Comparison of ENCODE assay signal across 11 mouse cellular contexts in genomic region chr13:34096455-34096854, GRCm38 (mm10). TPM values are rescaled to one million over a fixed set of nuclear protein-coding genes. Genes with fewer than 3 reads are reported as not detected.
DNase-seq lines count a peak whose midpoint lies in the region; ATAC-seq lines count a peak whose summit lies in the region.
"Had no signal": no experiment of that assay in that cellular context is flagged by ENCODE, and none has a peak within 500 bp of the region (broad histone marks: within the 10 kb centered on the region; RNA-seq: fewer than 3 reads in every experiment).

No protein-coding gene starts in this region.

- H3K4me3 ChIP-seq in neural tube, embryonic 11.5 days (ENCODE audit: low read depth, low read length) = no peak overlapping the region
- no peak overlapping the region for H3K4me3 ChIP-seq in heart, embryonic 10.5 days
- H3K4me3 ChIP-seq in neural tube, embryonic 13.5 days = no peak overlapping the region
- H3K4me3 ChIP-seq: erythroblast, embryonic 14.5 days had no signal

- H3K27ac ChIP-seq in neural tube, embryonic 11.5 days (ENCODE audit: low read depth, low read length) = peak overlapping the region; percentile 44; the same call in 1 of the 2 replicates
- H3K27ac ChIP-seq in heart, embryonic 10.5 days = 0 out of 2 replicates have a peak overlapping the region, but pooled peaks have one; percentile 4
- peak overlapping the region; percentile 83 for H3K27ac ChIP-seq in neural tube, embryonic 13.5 days (replicated peaks)

- peak; percentile 62 for ATAC-seq in neural tube, embryonic 11.5 days (ENCODE audit: insufficient read depth, low FRiP score, low TSS enrichment)
- peak; percentile 78 for ATAC-seq in neural tube, embryonic 13.5 days (ENCODE audit: low read depth)
- no peak for ATAC-seq in erythroid progenitor cell, adult 5-6 weeks (replicated peaks; ENCODE audit: low FRiP score, poor library complexity, severe bottlenecking)

- H3K36me3 ChIP-seq in neural tube, embryonic 11.5 days (ENCODE audit: control insufficient read depth, insufficient read depth, low read length) = no peaks in the 10 kb centered on the region
- no peaks in the 10 kb centered on the region for H3K36me3 ChIP-seq in heart, embryonic 10.5 days
- H3K36me3 ChIP-seq in neural tube, embryonic 13.5 days = no peaks in the 10 kb centered on the region
- H3K36me3 ChIP-seq: G1E had no signal

- 71% methylated on average over 4 of the region's 4 CpGs for WGBS in neural tube, embryonic 11.5 days
- WGBS in heart, embryonic 10.5 days = 62% methylated on average over 4 of the region's 4 CpGs
- 54% methylated on average over 4 of the region's 4 CpGs for WGBS in neural tube, embryonic 13.5 days

- H3K9ac ChIP-seq in neural tube, embryonic 11.5 days (ENCODE audit: low read length) = no peak overlapping the region
- H3K9ac ChIP-seq in neural tube, embryonic 13.5 days = peak overlapping the region; percentile 43

- no peaks in the 10 kb centered on the region for H3K9me3 ChIP-seq in neural tube, embryonic 11.5 days (ENCODE audit: control insufficient read depth, low read length)
- H3K9me3 ChIP-seq in heart, embryonic 10.5 days = no peaks in the 10 kb centered on the region
- no peaks in the 10 kb centered on the region for H3K9me3 ChIP-seq in neural tube, embryonic 13.5 days

- 0 out of 2 replicates have a peak overlapping the region, but pooled peaks have one; percentile 5 for H3K4me2 ChIP-seq in neural tube, embryonic 11.5 days (ENCODE audit: low read depth)
- peak overlapping the region; percentile 18 for H3K4me2 ChIP-seq in neural tube, embryonic 13.5 days

- H3K4me1 ChIP-seq in neural tube, embryonic 11.5 days (ENCODE audit: control insufficient read depth, insufficient read depth, low read length) = no peaks in the 10 kb centered on the region
- H3K4me1 ChIP-seq in heart, embryonic 10.5 days = peaks cover 16% of the 10 kb centered on the region
- peaks cover 23% of the 10 kb centered on the region for H3K4me1 ChIP-seq in neural tube, embryonic 13.5 days (replicated peaks)

- H3K27me3 ChIP-seq in neural tube, embryonic 11.5 days (ENCODE audit: control insufficient read depth, insufficient read depth, low read length) = no peaks in the 10 kb centered on the region
- no peaks in the 10 kb centered on the region for H3K27me3 ChIP-seq in heart, embryonic 10.5 days (ENCODE audit: insufficient read depth, poor library complexity, severe bottlenecking)
- H3K27me3 ChIP-seq in neural tube, embryonic 13.5 days = no peaks in the 10 kb centered on the region
- H3K27me3 ChIP-seq: megakaryocyte, embryonic 14.5 days had no signal

- no peak for DNase-seq in neural tube, embryonic 11.5 days (ENCODE audit: low spot score)
- no peak for DNase-seq in neural tube, embryonic 10.5 days (ENCODE audit: extremely low spot score, low spot score)
- no peak for DNase-seq in heart, embryonic 10.5 days (ENCODE audit: low spot score)
- peak; percentile 41 for DNase-seq in kidney, postnatal 14 days
- DNase-seq in frontal cortex, postnatal 10 days (ENCODE audit: low spot score in 2 of 2) = no peak
- no peak for DNase-seq in gastrocnemius, adult 8-10 months (ENCODE audit: low spot score in 2 of 2)

RNA-seq across cellular contexts. Expression of gene Tubb2a, which starts 18.6 kb away (rescaled TPM):
- 454 and 539 TPM in 2 replicates for polyA plus RNA-seq in neural tube, embryonic 11.5 days (2014; fragmentation: Nextera tagmentation; extraction: Ambion mirVana)
- 99.4 and 115 TPM in 2 replicates for polyA plus RNA-seq in heart, embryonic 10.5 days (2016; fragmentation: Nextera tagmentation; extraction: Ambion mirVana)
- polyA plus RNA-seq in neural tube, embryonic 13.5 days (2015; fragmentation: Nextera tagmentation; extraction: Ambion mirVana) = 1,875 and 2,016 TPM in 2 replicates
- 27.7 and 29.6 TPM in 2 replicates for total RNA-seq in erythroid progenitor cell, adult 5-6 weeks (2015; ENCODE audit: low replicate concordance)
- total RNA-seq in erythroid progenitor cell, adult 5-6 weeks (2017; ENCODE audit: low replicate concordance) = 27.4 and 38.5 TPM in 2 replicates
- total RNA-seq in gastrocnemius, adult 8-10 months (2022) = 1 to 10 TPM; 3.9 to 8.6 (median 5.4) TPM

RNA-seq across cellular contexts. Expression of gene Tubb2b, which starts 33.8 kb away (rescaled TPM):
- 322 and 344 TPM in 2 replicates for polyA plus RNA-seq in neural tube, embryonic 11.5 days (2014; fragmentation: Nextera tagmentation; extraction: Ambion mirVana)
- 18.8 and 30.7 TPM in 2 replicates for polyA plus RNA-seq in heart, embryonic 10.5 days (2016; fragmentation: Nextera tagmentation; extraction: Ambion mirVana)
- polyA plus RNA-seq in neural tube, embryonic 13.5 days (2015; fragmentation: Nextera tagmentation; extraction: Ambion mirVana) = 644 and 732 TPM in 2 replicates
- total RNA-seq in erythroid progenitor cell, adult 5-6 weeks (2015; ENCODE audit: low replicate concordance) = not detected in 2 replicates
- 1.4 TPM in 1 of 2 replicates, not detected in the other for total RNA-seq in erythroid progenitor cell, adult 5-6 weeks (2017; ENCODE audit: low replicate concordance)
- total RNA-seq in gastrocnemius, adult 8-10 months (2022) = 1 to 10 TPM in 2 of 4 experiments, under 1 TPM in 2; 0.63 to 1.8 (median 1.3) TPM

RNA-seq across cellular contexts. Expression of gene Bphl, which starts 59.1 kb away (rescaled TPM):
- polyA plus RNA-seq in neural tube, embryonic 11.5 days (2014; fragmentation: Nextera tagmentation; extraction: Ambion mirVana) = 26.5 and 30.0 TPM in 2 replicates
- 41.5 and 45.1 TPM in 2 replicates for polyA plus RNA-seq in heart, embryonic 10.5 days (2016; fragmentation: Nextera tagmentation; extraction: Ambion mirVana)
- polyA plus RNA-seq in neural tube, embryonic 13.5 days (2015; fragmentation: Nextera tagmentation; extraction: Ambion mirVana) = 38.5 and 49.5 TPM in 2 replicates
- 25.6 and 27.4 TPM in 2 replicates for total RNA-seq in erythroid progenitor cell, adult 5-6 weeks (2015; ENCODE audit: low replicate concordance)
- total RNA-seq in erythroid progenitor cell, adult 5-6 weeks (2017; ENCODE audit: low replicate concordance) = 2.7 and 4.7 TPM in 2 replicates
- 10 to 100 TPM; 25.7 to 38.7 (median 28.8) TPM for total RNA-seq in gastrocnemius, adult 8-10 months (2022)

Comparison
In these comparisons a context has a peak if more than half of its experiments do, and no peak if none do; other contexts are left out.
1. H3K27ac ChIP-seq: peak in every context shown above with its lines; median percentile 83 in neural tube, embryonic 13.5 days; 44 in neural tube, embryonic 11.5 days; 4 in heart, embryonic 10.5 days.
2. RNA of gene Tubb2b, which starts 33.8 kb away (polyA plus RNA-seq): 644 to 732 TPM in neural tube, embryonic 13.5 days and 322 to 344 TPM in neural tube, embryonic 11.5 days; 18.8 to 30.7 TPM in heart, embryonic 10.5 days; every median in the first group is over 10 times any median in the second.